Mouse (Mus musculus): ENCODE data around the gene Tex36. TPM values are rescaled to one million over a fixed set of nuclear protein-coding genes. Genes with fewer than 3 reads are reported as not detected.

The Tex36 gene
- total RNA-seq, 1 experiment: not detected

DNA sequence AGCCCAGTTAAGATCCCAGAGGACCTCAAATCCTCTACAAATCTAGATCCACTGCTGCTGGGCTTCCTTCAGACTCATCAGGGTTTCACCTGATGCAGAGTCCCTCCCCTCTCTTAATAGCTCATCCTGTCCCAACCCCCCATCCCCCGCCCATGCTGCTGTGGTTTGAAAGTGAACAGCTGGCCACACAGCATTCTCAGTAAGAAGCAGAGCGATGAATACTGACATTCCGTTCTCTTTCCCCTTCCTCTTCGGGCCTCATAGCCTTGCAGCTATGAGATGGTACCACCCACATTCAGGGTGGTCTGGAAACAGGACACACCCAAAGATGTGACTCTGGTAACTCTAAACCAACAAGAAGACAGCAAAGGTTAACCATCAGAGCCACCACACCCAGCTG is 25.1 kb downstream of the Tex36 start:
- DNase-seq (ENCODE audit: low read depth, low spot score): peak; percentile 82
- in situ Hi-C loops (cut with MboI; ENCODE audit: low sequenced_read_pairs in 2 of 2, unreplicated experiment in 2 of 2): no loop called here
- Histone ChIP-seq H3K36me3 (ENCODE audit: control insufficient read depth, insufficient read depth, low read length, poor library complexity, severe bottlenecking) (no peaks in the 10 kb centered on the region), H3K4me3 (ENCODE audit: insufficient read depth in 1 of 2, low read depth in 1 of 2, low read length in 2 of 2, poor library complexity in 1 of 2, severe bottlenecking in 1 of 2) (no peak overlapping the region), H3K9ac (ENCODE audit: insufficient read depth, low read depth, low read length, poor library complexity, severe bottlenecking) (no peak overlapping the region), H3K4me1 (ENCODE audit: control insufficient read depth in 2 of 2, insufficient read depth in 2 of 2, low read length in 2 of 2, poor library complexity in 1 of 2) (peaks cover 5 to 8% of the 10 kb centered on the region in 2 experiments; a peak in 3 of 4 replicates), H3K27ac (ENCODE audit: insufficient read depth, low read depth, low read length, poor library complexity, severe bottlenecking) (no peak overlapping the region), H3K9me3 (ENCODE audit: control insufficient read depth, insufficient read depth, low read depth, low read length) (no peaks in the 10 kb centered on the region)
- no peak for TF ChIP-seq MAFK (IDR thresholded peaks at IDR 0.05; ENCODE audit: insufficient read depth, low read depth, low read length)
- peak; percentile 18; the same call in 1 of the 2 replicates for TF ChIP-seq CHD2 (IDR thresholded peaks at IDR 0.05; ENCODE audit: low read depth, low read length)

DNA sequence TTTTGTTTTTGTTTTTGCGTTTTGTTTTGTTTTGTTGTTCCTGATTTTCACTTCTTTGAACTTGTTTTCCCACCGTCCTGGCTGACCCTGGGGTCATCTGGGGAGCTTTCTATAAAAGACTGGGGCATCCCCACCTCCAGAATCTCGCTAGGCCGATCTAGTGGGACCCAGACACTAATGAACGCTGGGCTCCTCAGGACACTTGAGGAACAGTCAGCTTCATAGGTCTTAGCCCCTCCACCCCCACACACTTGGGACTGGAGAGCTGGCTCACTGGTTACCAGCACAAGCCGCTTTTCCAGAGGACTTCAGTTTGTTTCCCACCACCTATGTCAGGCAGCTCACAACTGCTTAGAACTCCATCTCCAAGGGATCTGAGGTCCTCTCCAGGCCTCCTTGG is 25.7 kb downstream of the Tex36 start:
- Histone ChIP-seq H3K9me3 (ENCODE audit: control insufficient read depth, insufficient read depth, low read depth, low read length) (no peaks in the 10 kb centered on the region), H3K4me1 (ENCODE audit: control insufficient read depth in 2 of 2, insufficient read depth in 2 of 2, low read length in 2 of 2, poor library complexity in 1 of 2) (peaks cover 5 to 8% of the 10 kb centered on the region in 2 experiments; a peak in 3 of 4 replicates), H3K27ac (ENCODE audit: insufficient read depth, low read depth, low read length, poor library complexity, severe bottlenecking) (no peak overlapping the region), H3K4me3 (ENCODE audit: insufficient read depth in 1 of 2, low read depth in 1 of 2, low read length in 2 of 2, poor library complexity in 1 of 2, severe bottlenecking in 1 of 2) (peak overlapping the region in 1 of 2 experiments; percentile 13; a peak in 1 of 4 replicates), H3K9ac (ENCODE audit: insufficient read depth, low read depth, low read length, poor library complexity, severe bottlenecking) (no peak overlapping the region), H3K36me3 (ENCODE audit: control insufficient read depth, insufficient read depth, low read length, poor library complexity, severe bottlenecking) (no peaks in the 10 kb centered on the region)
- in situ Hi-C loops (cut with MboI; ENCODE audit: low sequenced_read_pairs in 2 of 2, unreplicated experiment in 2 of 2): no loop called here
- DNase-seq (ENCODE audit: low read depth, low spot score): no peak
- TF ChIP-seq ZNF384 (IDR thresholded peaks at IDR 0.05; ENCODE audit: low read depth, low read length): no peak

DNA sequence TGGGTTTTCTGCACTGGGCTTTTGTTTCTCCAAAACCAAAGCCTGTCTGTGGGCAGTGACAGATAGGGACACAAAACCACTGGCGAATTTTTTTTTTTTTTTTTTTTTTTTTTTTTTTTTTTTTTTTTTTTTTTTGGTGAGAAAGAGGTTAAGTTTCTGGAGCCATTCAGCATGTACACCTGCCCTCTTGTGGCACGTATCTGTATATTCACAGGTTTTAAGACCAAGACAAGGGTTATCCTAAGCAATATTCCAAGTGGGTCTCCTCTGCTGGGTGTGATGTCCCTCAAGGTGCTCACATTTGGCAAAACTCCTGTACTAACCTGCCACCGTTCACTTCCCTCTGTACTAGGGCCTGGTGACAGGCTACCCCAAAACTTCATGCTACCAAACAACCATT is 30.0 kb downstream of the Tex36 start:
- no peak for TF ChIP-seq HCFC1 (IDR thresholded peaks at IDR 0.05; ENCODE audit: borderline replicate concordance, insufficient read depth, low read length)
- TF ChIP-seq ZNF384 (IDR thresholded peaks at IDR 0.05; ENCODE audit: low read depth, low read length): peak; percentile 98
- in situ Hi-C loops (cut with MboI; ENCODE audit: low sequenced_read_pairs in 2 of 2, unreplicated experiment in 2 of 2): no loop called here
- no peak overlapping the region for H3K9ac ChIP-seq (ENCODE audit: insufficient read depth, low read depth, low read length, poor library complexity, severe bottlenecking)

DNA sequence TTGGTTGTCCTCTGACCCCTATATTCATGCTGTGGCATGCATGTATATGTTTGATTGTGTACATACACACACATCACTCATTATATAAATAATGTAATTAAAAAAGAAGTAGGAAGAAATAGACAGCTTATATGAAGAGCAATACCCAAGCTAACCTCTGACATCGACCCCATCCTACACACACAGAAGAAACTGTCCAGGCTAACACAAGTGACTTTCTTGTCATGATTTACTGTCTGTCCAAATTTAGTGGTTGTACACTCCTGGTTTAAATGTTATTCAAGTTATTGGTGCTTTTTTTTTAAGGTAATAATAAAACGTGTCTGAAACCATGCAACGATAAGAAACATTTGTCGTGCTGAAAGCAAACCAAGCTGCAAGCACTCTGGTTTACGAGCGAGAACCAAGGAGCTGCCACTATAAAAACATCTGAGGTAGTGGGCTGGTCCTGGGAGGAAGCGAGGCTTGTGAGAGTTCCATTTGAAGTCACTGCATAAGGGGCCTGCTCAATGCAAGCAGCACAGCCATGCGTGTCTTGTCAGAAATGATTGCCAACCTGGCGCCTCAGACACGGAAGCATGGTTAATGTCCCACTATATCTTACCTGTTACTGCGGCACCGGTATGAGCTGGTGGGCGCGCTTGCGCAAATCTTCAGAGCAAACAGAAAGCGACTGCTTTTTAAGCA is 32.6 kb downstream of the Tex36 start:
- no peak for DNase-seq (ENCODE audit: low read depth, low spot score)
- Histone ChIP-seq H3K27ac (ENCODE audit: insufficient read depth, low read depth, low read length, poor library complexity, severe bottlenecking) (no peak overlapping the region), H3K9ac (ENCODE audit: insufficient read depth, low read depth, low read length, poor library complexity, severe bottlenecking) (no peak overlapping the region), H3K4me3 (ENCODE audit: insufficient read depth in 1 of 2, low read depth in 1 of 2, low read length in 2 of 2, poor library complexity in 1 of 2, severe bottlenecking in 1 of 2) (no peak overlapping the region), H3K36me3 (ENCODE audit: control insufficient read depth, insufficient read depth, low read length, poor library complexity, severe bottlenecking) (no peaks in the 10 kb centered on the region), H3K9me3 (ENCODE audit: control insufficient read depth, insufficient read depth, low read depth, low read length) (no peaks in the 10 kb centered on the region), H3K4me1 (ENCODE audit: control insufficient read depth in 2 of 2, insufficient read depth in 2 of 2, low read length in 2 of 2, poor library complexity in 1 of 2) (no peaks in the 10 kb centered on the region; a peak in 1 of 4 replicates)
- TF ChIP-seq HCFC1 (IDR thresholded peaks at IDR 0.05; ENCODE audit: borderline replicate concordance, insufficient read depth, low read length) (no peak), ZC3H11A (IDR thresholded peaks at IDR 0.05; ENCODE audit: borderline replicate concordance, low read depth, low read length) (no peak), MAFK (IDR thresholded peaks at IDR 0.05; ENCODE audit: insufficient read depth, low read depth, low read length) (no peak), CHD2 (IDR thresholded peaks at IDR 0.05; ENCODE audit: low read depth, low read length) (no peak)
- in situ Hi-C loops (cut with MboI; ENCODE audit: low sequenced_read_pairs in 2 of 2, unreplicated experiment in 2 of 2): no loop called here

More for the DNA sequence above, 30.0 kb downstream of the Tex36 start:
- Histone ChIP-seq H3K27ac (ENCODE audit: insufficient read depth, low read depth, low read length, poor library complexity, severe bottlenecking) (no peak overlapping the region), H3K4me3 (ENCODE audit: insufficient read depth in 1 of 2, low read depth in 1 of 2, low read length in 2 of 2, poor library complexity in 1 of 2, severe bottlenecking in 1 of 2) (no peak overlapping the region), H3K4me1 (ENCODE audit: control insufficient read depth in 2 of 2, insufficient read depth in 2 of 2, low read length in 2 of 2, poor library complexity in 1 of 2) (peaks cover 0 to 8% of the 10 kb centered on the region in 2 experiments; a peak in 3 of 4 replicates), H3K36me3 (ENCODE audit: control insufficient read depth, insufficient read depth, low read length, poor library complexity, severe bottlenecking) (no peaks in the 10 kb centered on the region), H3K9me3 (ENCODE audit: control insufficient read depth, insufficient read depth, low read depth, low read length) (no peaks in the 10 kb centered on the region)
- no peak for DNase-seq (ENCODE audit: low read depth, low spot score)

DNA sequence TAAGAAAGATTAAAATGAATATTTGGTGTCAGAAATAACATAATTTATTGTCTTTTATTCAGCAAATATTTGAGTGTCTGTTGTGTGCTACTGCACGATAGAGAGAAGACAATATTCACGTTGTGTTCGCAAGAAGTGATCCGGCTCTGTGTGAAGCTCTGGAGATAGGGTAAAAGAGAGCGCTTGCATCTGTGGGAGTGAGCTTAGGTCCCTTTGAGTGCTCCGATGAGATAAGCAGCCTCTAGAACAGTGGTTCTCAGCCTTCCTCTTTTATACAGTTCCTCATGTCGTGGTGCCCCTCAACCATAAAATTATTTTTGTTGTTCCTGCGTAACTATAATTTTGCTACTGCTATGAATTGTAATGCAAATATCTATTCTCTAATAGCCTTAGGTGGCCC is 37.4 kb downstream of the Tex36 start:
- Histone ChIP-seq H3K4me1 (ENCODE audit: control insufficient read depth in 2 of 2, insufficient read depth in 2 of 2, low read length in 2 of 2, poor library complexity in 1 of 2) (no peaks in the 10 kb centered on the region), H3K36me3 (ENCODE audit: control insufficient read depth, insufficient read depth, low read length, poor library complexity, severe bottlenecking) (no peaks in the 10 kb centered on the region), H3K27ac (ENCODE audit: insufficient read depth, low read depth, low read length, poor library complexity, severe bottlenecking) (no peak overlapping the region), H3K9ac (ENCODE audit: insufficient read depth, low read depth, low read length, poor library complexity, severe bottlenecking) (no peak overlapping the region), H3K9me3 (ENCODE audit: control insufficient read depth, insufficient read depth, low read depth, low read length) (no peaks in the 10 kb centered on the region), H3K4me3 (ENCODE audit: insufficient read depth in 1 of 2, low read depth in 1 of 2, low read length in 2 of 2, poor library complexity in 1 of 2, severe bottlenecking in 1 of 2) (no peak overlapping the region)
- no peak for DNase-seq (ENCODE audit: low read depth, low spot score)
- no peak for TF ChIP-seq ZC3H11A (IDR thresholded peaks at IDR 0.05; ENCODE audit: borderline replicate concordance, low read depth, low read length)
- TF ChIP-seq CHD2 (IDR thresholded peaks at IDR 0.05; ENCODE audit: low read depth, low read length): no peak
- no peak for TF ChIP-seq ZNF384 (IDR thresholded peaks at IDR 0.05; ENCODE audit: low read depth, low read length)
- TF ChIP-seq MAFK (IDR thresholded peaks at IDR 0.05; ENCODE audit: insufficient read depth, low read depth, low read length): no peak
- no peak for TF ChIP-seq HCFC1 (IDR thresholded peaks at IDR 0.05; ENCODE audit: borderline replicate concordance, insufficient read depth, low read length)
- in situ Hi-C loops (cut with MboI; ENCODE audit: low sequenced_read_pairs in 2 of 2, unreplicated experiment in 2 of 2): no loop called here

All from ES-E14 (cell line).